Mouse (Mus musculus): ENCODE data around the gene Rasgrf1. TPM values are rescaled to one million over a fixed set of nuclear protein-coding genes. Genes with fewer than 3 reads are reported as not detected.

The Rasgrf1 gene
- total and polyA plus RNA-seq, 3 experiments = not detected

DNA sequence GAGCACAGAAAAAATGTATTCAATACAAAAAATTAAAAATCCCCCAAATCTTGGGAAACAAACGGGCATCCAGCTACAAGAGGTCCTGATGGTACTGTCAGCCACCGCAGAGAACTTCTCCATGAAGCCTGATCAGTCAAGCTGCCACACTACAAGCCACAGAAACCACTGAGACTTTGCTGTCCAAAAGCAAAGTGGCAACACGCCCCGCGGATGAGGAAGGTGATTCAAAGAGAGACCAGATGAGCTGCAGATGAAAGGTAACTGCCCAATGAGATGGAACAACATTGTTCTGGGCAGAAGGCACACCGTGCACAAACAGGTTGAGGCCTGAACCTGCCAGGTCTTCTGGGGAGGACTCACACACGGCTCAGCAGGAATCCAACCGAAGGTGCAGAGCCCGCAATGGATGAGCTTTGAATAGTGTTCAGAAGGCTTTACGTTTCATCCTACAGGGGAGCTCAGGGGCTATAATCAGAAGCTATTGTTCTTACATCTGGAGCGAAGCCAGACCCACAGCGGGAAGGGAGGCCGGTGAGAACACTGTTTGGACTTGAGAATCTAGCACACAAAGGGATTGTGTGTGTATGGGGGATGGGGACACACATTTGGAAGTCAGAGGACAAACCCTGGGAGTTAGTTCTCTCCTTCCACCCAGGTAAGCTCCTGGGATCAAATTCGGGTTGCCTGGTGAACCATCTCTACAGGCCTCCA is 9.4 kb upstream of the Rasgrf1 start:
- Histone ChIP-seq H3K79me2 (replicated peaks; ENCODE audit: control insufficient read depth, extremely low read depth, insufficient read depth, poor library complexity, severe bottlenecking) (no peaks in the 10 kb centered on the region), H3K9me3 (replicated peaks; ENCODE audit: low read length) (no peaks in the 10 kb centered on the region), H3K27ac (ENCODE audit: insufficient read depth, low read depth) (no peak overlapping the region), H3K4me1 (ENCODE audit: control insufficient read depth in 1 of 2, insufficient read depth in 2 of 2) (peaks cover 3 to 11% of the 10 kb centered on the region in 2 experiments), H3K4me2 (ENCODE audit: insufficient read depth, low read depth, poor library complexity, severe bottlenecking) (peak overlapping the region; percentile 29; the same call in 1 of the 2 replicates), H3K27me3 (replicated peaks) (no peaks in the 10 kb centered on the region), H3K36me3 (replicated peaks in 1 of 2; ENCODE audit: control insufficient read depth in 1 of 2, insufficient read depth in 1 of 2, low read length in 1 of 2) (no peaks in the 10 kb centered on the region), H3K4me3 (replicated peaks in 1 of 3; ENCODE audit: low read depth in 2 of 3, low read length in 2 of 3, poor library complexity in 1 of 3) (no peak overlapping the region), H3K9ac (ENCODE audit: insufficient read depth, low read depth) (no peak overlapping the region)
- dilution Hi-C loops (cut with MboI; ENCODE audit: extremely low pct_ligation_motif_present, extremely low pct_unique_long_range_greater_than_20kb, low sequenced_read_pairs) (no loop called here), in situ Hi-C loops (cut with MboI; ENCODE audit: low pct_ligation_motif_present, low pct_unique_long_range_greater_than_20kb, low sequenced_read_pairs) (no loop called here)
- peak; percentile 51 for DNase-seq (ENCODE audit: extremely low read depth)
- TF ChIP-seq MXI1 (IDR thresholded peaks at IDR 0.05; ENCODE audit: low read depth, low read length) (no peak), RCOR1 (conservative IDR thresholded peaks at IDR 0.05; ENCODE audit: low read depth, low read length) (no peak), EP300 (IDR thresholded peaks at IDR 0.05; ENCODE audit: low read length) (peak; percentile 75), CHD1 (IDR thresholded peaks at IDR 0.05; ENCODE audit: low read depth, low read length) (no peak), BHLHE40 (IDR thresholded peaks at IDR 0.05; ENCODE audit: low read depth, low read length) (peak; percentile 68), CTCF (conservative IDR thresholded peaks at IDR 0.05 in 1 of 2, IDR thresholded peaks at IDR 0.05 in 1 of 2; ENCODE audit: low read depth in 2 of 2, low read length in 2 of 2) (no peak), TCF12 (IDR thresholded peaks at IDR 0.05; ENCODE audit: low read depth, low read length) (peak; percentile 50; the same call in 1 of the 2 replicates), MAX (IDR thresholded peaks at IDR 0.05; ENCODE audit: low read length) (0 out of 2 replicates have a peak, but pooled peaks have one; percentile 25), UBTF (IDR thresholded peaks at IDR 0.05; ENCODE audit: low read depth, low read length) (no peak), ETS1 (conservative IDR thresholded peaks at IDR 0.05; ENCODE audit: low read depth, low read length) (peak; percentile 53), IRF4 (IDR thresholded peaks at IDR 0.05; ENCODE audit: low read depth, low read length) (peak; percentile 88), MEF2A (IDR thresholded peaks at IDR 0.05; ENCODE audit: borderline replicate concordance, low read depth, low read length) (peak; percentile 28; the same call in 1 of the 2 replicates), E2F4 (IDR thresholded peaks at IDR 0.05; ENCODE audit: insufficient replicate concordance, low read depth, low read length) (no peak), USF2 (conservative IDR thresholded peaks at IDR 0.05; ENCODE audit: low read depth, low read length) (no peak), JUN (IDR thresholded peaks at IDR 0.05; ENCODE audit: insufficient read depth, low read depth, low read length) (peak; percentile 16; the same call in 1 of the 2 replicates), MAFK (IDR thresholded peaks at IDR 0.05; ENCODE audit: insufficient replicate concordance, low read length) (0 out of 2 replicates have a peak, but pooled peaks have one; percentile 54)

DNA sequence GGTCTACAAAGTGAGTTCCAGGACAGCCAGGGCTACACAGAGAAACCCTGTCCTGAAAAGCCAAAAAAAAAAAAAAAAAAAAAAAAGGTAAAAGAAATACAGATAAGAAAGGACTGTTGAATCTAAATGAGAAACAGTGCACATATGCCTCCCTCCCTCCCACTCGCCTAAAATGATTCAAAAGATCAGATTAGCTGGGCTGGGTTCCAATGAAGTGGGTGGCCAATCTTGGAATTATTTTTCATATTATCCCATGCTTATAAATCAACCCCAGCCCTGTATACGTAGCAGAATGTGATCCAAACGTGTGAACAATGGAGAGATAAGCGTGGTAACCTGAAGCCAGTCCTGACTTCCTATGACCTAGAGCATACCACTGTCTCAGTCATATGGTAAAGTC is 8.5 kb upstream of the Rasgrf1 start:
- H3K4me1 ChIP-seq (ENCODE audit: control insufficient read depth in 1 of 2, insufficient read depth in 2 of 2) = peaks cover 3 to 11% of the 10 kb centered on the region in 2 experiments
- no peak for TF ChIP-seq RCOR1 (conservative IDR thresholded peaks at IDR 0.05; ENCODE audit: low read depth, low read length)
- no peak for TF ChIP-seq MAZ (IDR thresholded peaks at IDR 0.05; ENCODE audit: low read depth, low read length)
- no peaks in the 10 kb centered on the region for H3K27me3 ChIP-seq (replicated peaks)
- no peaks in the 10 kb centered on the region for H3K9me3 ChIP-seq (replicated peaks; ENCODE audit: low read length)
- no peak overlapping the region for H3K4me3 ChIP-seq (replicated peaks in 1 of 3; ENCODE audit: low read depth in 2 of 3, low read length in 2 of 3, poor library complexity in 1 of 3)
- DNase-seq (ENCODE audit: extremely low read depth) = no peak
- H3K27ac ChIP-seq (ENCODE audit: insufficient read depth, low read depth) = no peak overlapping the region
- H3K36me3 ChIP-seq (replicated peaks in 1 of 2; ENCODE audit: control insufficient read depth in 1 of 2, insufficient read depth in 1 of 2, low read length in 1 of 2) = no peaks in the 10 kb centered on the region
- H3K4me2 ChIP-seq (ENCODE audit: insufficient read depth, low read depth, poor library complexity, severe bottlenecking) = no peak overlapping the region
- H3K79me2 ChIP-seq (replicated peaks; ENCODE audit: control insufficient read depth, extremely low read depth, insufficient read depth, poor library complexity, severe bottlenecking) = no peaks in the 10 kb centered on the region
- in situ Hi-C loops (cut with MboI; ENCODE audit: low pct_ligation_motif_present, low pct_unique_long_range_greater_than_20kb, low sequenced_read_pairs) = no loop called here
- dilution Hi-C loops (cut with MboI; ENCODE audit: extremely low pct_ligation_motif_present, extremely low pct_unique_long_range_greater_than_20kb, low sequenced_read_pairs) = no loop called here
- no peak overlapping the region for H3K9ac ChIP-seq (ENCODE audit: insufficient read depth, low read depth)
